ENCODE assay signal across 9 mouse cellular contexts in genomic region chr7:128531929-128532328, GRCm38 (mm10). TPM values are rescaled to one million over a fixed set of nuclear protein-coding genes. Genes with fewer than 3 reads are reported as not detected.
DNase-seq lines count a peak whose midpoint lies in the region; ATAC-seq lines count a peak whose summit lies in the region.
"Had no signal": no experiment of that assay in that cellular context is flagged by ENCODE, and none has a peak within 500 bp of the region (broad histone marks: within the 10 kb centered on the region; RNA-seq: fewer than 3 reads in every experiment).

No protein-coding gene starts in this region.

- H3K9ac ChIP-seq in midbrain, embryonic 11.5 days (ENCODE audit: low read length): no peak overlapping the region
- no peak overlapping the region for H3K9ac ChIP-seq in midbrain, embryonic 14.5 days (replicated peaks; ENCODE audit: low read length)
- H3K9ac ChIP-seq: limb, embryonic 13.5 days had no signal

- H3K9me3 ChIP-seq in midbrain, embryonic 11.5 days (ENCODE audit: control insufficient read depth, low read length): no peaks in the 10 kb centered on the region
- H3K9me3 ChIP-seq in midbrain, embryonic 14.5 days (ENCODE audit: control insufficient read depth, low read length): no peaks in the 10 kb centered on the region
- H3K9me3 ChIP-seq: limb, embryonic 13.5 days had no signal

- no peak overlapping the region for H3K27ac ChIP-seq in midbrain, embryonic 11.5 days (ENCODE audit: low read depth, low read length)
- H3K27ac ChIP-seq in midbrain, embryonic 14.5 days (replicated peaks; ENCODE audit: low read depth, low read length): no peak overlapping the region

- WGBS in midbrain, embryonic 11.5 days: 78% methylated on average over 6 of the region's 6 CpGs
- WGBS in midbrain, embryonic 14.5 days: 77% methylated on average over 6 of the region's 6 CpGs

- H3K27me3 ChIP-seq in midbrain, embryonic 11.5 days (ENCODE audit: control insufficient read depth, insufficient read depth, low read length): no peaks in the 10 kb centered on the region
- H3K27me3 ChIP-seq in midbrain, embryonic 14.5 days (ENCODE audit: control insufficient read depth, insufficient read depth, low read length): no peaks in the 10 kb centered on the region
- H3K27me3 ChIP-seq: limb, embryonic 13.5 days had no signal

- no peak for ATAC-seq in midbrain, embryonic 11.5 days (ENCODE audit: low FRiP score)
- ATAC-seq in midbrain, embryonic 14.5 days (ENCODE audit: low FRiP score, low TSS enrichment): no peak
- ATAC-seq in erythroblast, adult 5-6 weeks (replicated peaks; ENCODE audit: low FRiP score, poor library complexity, severe bottlenecking): peak; percentile 71

- no peak overlapping the region for H3K4me3 ChIP-seq in midbrain, embryonic 11.5 days (ENCODE audit: low read depth, low read length)
- H3K4me3 ChIP-seq in midbrain, embryonic 14.5 days (replicated peaks; ENCODE audit: low read depth, low read length): no peak overlapping the region

- no peaks in the 10 kb centered on the region for H3K36me3 ChIP-seq in midbrain, embryonic 11.5 days (ENCODE audit: control insufficient read depth, insufficient read depth, low read length)
- no peaks in the 10 kb centered on the region for H3K36me3 ChIP-seq in midbrain, embryonic 14.5 days (ENCODE audit: control insufficient read depth, insufficient read depth, low read length)
- H3K36me3 ChIP-seq: limb, embryonic 13.5 days had no signal

- H3K4me2 ChIP-seq in midbrain, embryonic 11.5 days: no peak overlapping the region
- H3K4me2 ChIP-seq in midbrain, embryonic 14.5 days (ENCODE audit: low read length): no peak overlapping the region

- peaks cover 34% of the 10 kb centered on the region for H3K4me1 ChIP-seq in midbrain, embryonic 11.5 days (ENCODE audit: control insufficient read depth, insufficient read depth, low read length)
- peaks cover 35% of the 10 kb centered on the region for H3K4me1 ChIP-seq in midbrain, embryonic 14.5 days (ENCODE audit: control insufficient read depth, insufficient read depth, low read length)

- DNase-seq in midbrain, embryonic 11.5 days (ENCODE audit: low spot score, missing footprints): peak; percentile 87
- no peak for DNase-seq in midbrain, embryonic 14.5 days
- peak; percentile 89 for DNase-seq in adrenal gland, postnatal 14 days
- peak; percentile 77 for DNase-seq in heart, postnatal 4 days
- DNase-seq in lung, postnatal 4 days: peak; percentile 48 to 60
- no peak for DNase-seq in thymus, postnatal 14 days
- DNase-seq in embryo, embryonic 9.5 days (ENCODE audit: extremely low spot score): no peak

RNA-seq across cellular contexts. Expression of gene Bag3, which starts 8.5 kb away (rescaled TPM):
- polyA plus RNA-seq in midbrain, embryonic 11.5 days (2014; fragmentation: Nextera tagmentation; extraction: Ambion mirVana): 3.0 and 4.3 TPM in 2 replicates
- polyA plus RNA-seq in midbrain, embryonic 14.5 days (2014; fragmentation: Nextera tagmentation; extraction: Ambion mirVana): 1.2 and 1.7 TPM in 2 replicates
- total RNA-seq in adrenal gland, postnatal 14 days (2021): 129 and 192 TPM in 2 replicates
- total RNA-seq in erythroblast, adult 5-6 weeks (2015; ENCODE audit: low replicate concordance): 0.58 and 6.9 TPM in 2 replicates
- 2.8 and 4.8 TPM in 2 replicates for total RNA-seq in erythroblast, adult 5-6 weeks (2017; ENCODE audit: low replicate concordance)
- total RNA-seq in heart, postnatal 4 days (2021): 100 to 1,000 TPM; 111 TPM

Comparison
In these comparisons a context has a peak if more than half of its experiments do, and no peak if none do; other contexts are left out.
1. DNase-seq: peak in midbrain, embryonic 11.5 days (single experiment), adrenal gland, postnatal 14 days (single experiment), heart, postnatal 4 days (single experiment) and lung, postnatal 4 days (2 of 2); none in midbrain, embryonic 14.5 days (single experiment), thymus, postnatal 14 days (single experiment) and embryo, embryonic 9.5 days (single experiment).
2. RNA of gene Bag3, which starts 8.5 kb away (total RNA-seq): 129 to 192 TPM in adrenal gland, postnatal 14 days and 111 TPM in heart, postnatal 4 days; 0.58 to 6.9 TPM in erythroblast, adult 5-6 weeks; every median in the first group is over 10 times any median in the second.